Mouse (Mus musculus): ENCODE results near the gene Pars2.

DNA sequence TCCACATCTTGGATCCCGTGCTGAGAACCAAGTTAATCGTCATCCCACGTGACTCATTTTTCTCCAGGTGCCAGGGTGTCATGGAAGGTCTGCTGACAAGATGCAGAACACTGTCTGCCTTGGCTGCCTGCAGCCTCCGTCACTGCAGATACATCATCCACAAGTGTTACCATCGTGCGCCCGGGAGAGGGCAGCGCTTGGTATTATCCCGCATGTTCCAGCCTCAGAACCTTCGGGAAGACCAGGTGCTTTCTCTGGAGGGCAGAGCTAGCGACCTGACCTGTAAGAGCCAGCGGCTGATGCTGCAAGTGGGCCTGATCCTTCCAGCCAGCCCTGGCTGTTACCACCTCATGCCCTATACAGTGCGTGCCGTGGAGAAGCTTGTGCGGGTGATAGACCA lies 2.2 kb downstream of the Pars2 start:
- TF ChIP-seq CTCF (conservative IDR thresholded peaks at IDR 0.05; ENCODE audit: insufficient read depth, insufficient read length, low read depth, low read length) (no peak), POLR2A (IDR thresholded peaks at IDR 0.05; ENCODE audit: low read depth, low read length) (no peak)

Data from kidney, adult 2 months (tissue).